Mouse (Mus musculus) megakaryocyte-erythroid progenitor cell, adult 5 weeks (primary cell): ENCODE data around the gene Cox6a1. TPM values are rescaled to one million over a fixed set of nuclear protein-coding genes. Genes with fewer than 3 reads are reported as not detected.

Experiments used
- polyA plus RNA-seq: library from polyadenylated mRNA; stranded (reverse); fragments of >175 nt; gene quantifications from 2 replicates; pipeline ENCODE4 v1.2.3, GENCODE M21; 2012

The Cox6a1 gene
- 1,870 and 2,088 TPM in 2 replicates for polyA plus RNA-seq

DNA sequence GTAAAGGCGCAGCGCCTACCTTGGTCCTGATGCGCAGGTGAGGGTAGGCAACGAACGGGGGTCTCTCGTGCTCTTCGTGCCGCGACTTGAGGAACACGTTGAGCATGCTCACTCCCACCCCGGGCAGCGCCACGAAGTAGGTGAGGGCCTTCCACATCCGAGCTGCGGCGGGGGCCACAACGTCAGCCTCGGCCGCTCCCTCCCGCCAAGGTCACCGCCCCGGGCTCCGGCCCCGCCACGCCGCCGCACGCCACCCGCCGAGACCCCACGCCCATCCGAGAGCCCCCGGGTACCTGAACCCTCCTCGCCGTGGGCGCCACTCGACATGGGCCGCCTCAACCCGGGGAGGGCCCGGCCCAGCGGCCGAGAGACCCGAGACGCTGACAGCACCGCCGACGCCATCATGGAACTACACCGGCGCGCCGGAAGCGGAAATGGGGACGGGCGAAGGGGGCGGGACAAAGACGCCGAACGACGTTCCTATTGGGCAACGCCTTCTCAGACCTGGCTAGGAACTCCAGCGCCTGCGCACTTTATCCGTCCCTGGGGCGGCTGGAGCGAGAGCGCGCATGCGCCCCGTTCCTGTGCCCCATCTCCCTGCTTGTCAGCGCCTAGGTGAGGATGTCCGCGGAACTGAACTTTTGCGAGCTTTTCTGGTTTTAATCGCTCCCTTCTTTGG lies at the start of gene Cox6a1:
TSS of gene Cox6a1 (minus strand) at position 436 of the 679 bp plus-strand sequence.

DNA sequence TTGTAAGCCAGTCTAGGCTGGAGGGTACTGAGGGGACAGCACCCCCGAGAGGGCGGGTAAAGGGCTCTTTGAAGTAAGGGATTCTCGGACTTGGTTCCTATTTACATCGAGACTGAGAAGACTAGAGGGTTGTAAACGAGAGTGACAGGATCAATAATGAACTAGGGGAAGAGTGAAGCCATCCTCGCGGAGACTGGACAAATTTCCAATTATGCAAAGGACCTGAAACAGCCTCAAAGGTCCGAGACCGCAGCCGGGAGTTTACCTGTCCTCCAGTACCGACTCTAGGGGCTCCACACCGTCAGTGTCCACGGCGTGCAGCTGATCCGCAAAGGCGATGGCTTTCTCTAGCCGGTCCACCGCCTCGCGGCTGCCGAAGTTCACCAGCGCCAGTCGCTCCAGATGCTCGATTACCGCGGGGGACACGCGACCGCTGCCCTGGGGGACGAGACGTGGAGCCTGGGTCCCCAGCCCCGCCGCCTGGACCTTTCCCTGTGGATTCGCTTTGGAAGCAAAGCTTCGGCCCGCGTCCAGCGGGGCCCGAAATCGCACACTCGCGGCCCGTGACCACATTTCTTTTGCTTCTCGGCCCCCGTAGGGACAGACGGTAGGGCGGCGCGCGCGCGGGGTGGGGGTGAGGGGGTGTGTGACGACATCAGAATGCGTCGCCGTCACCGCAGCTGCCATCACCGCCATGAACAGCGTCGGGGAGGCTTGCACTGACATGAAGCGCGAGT lies 8.0 kb downstream of the Cox6a1 start, which contains the start of the genes Gatc and Triap1:
TSS of gene Gatc (minus strand) at position 602 of the 737 bp plus-strand sequence.
TSS of gene Triap1 (plus strand) at position 649 of the 737 bp plus-strand sequence.

GRCm38 (mm10) chr5:115326875-115327609 lies 21.7 kb downstream of the Cox6a1 start, which contains the start of gene Srsf9:
Gene Srsf9, plus strand, starts transcription at chr5:115327177.

GRCm38 (mm10) chr5:115300792-115301614 lies 47.8 kb downstream of the Cox6a1 start, which contains the start of gene Dynll1:
Gene Dynll1, minus strand, starts transcription at chr5:115300999.

Other genes with a start within 250 kb of the Cox6a1 start
- 57.8 and 61.9 TPM in 2 replicates for gene Acads, start 229.6 kb downstream of the Cox6a1 start, polyA plus RNA-seq
- gene Unc119b, start 214.0 kb downstream of the Cox6a1 start, polyA plus RNA-seq, result 40.0 and 46.4 TPM in 2 replicates
- 66.7 and 90.8 TPM in 2 replicates for gene Mlec, start 190.8 kb downstream of the Cox6a1 start, polyA plus RNA-seq
- 0.37 and 0.73 TPM in 2 replicates for gene Cabp1, start 154.6 kb downstream of the Cox6a1 start, polyA plus RNA-seq
- gene Pop5, start 113.1 kb downstream of the Cox6a1 start, polyA plus RNA-seq, result 13.8 and 18.1 TPM in 2 replicates
- 243 and 252 TPM in 2 replicates for gene Rnf10, start 76.1 kb downstream of the Cox6a1 start, polyA plus RNA-seq
- gene Coq5, start 69.3 kb downstream of the Cox6a1 start, polyA plus RNA-seq, result 17.6 and 18.8 TPM in 2 replicates
- gene Dynll1, start 48.0 kb downstream of the Cox6a1 start, polyA plus RNA-seq, result 412 and 470 TPM in 2 replicates
- 74.0 and 79.8 TPM in 2 replicates for gene Srsf9, start 21.8 kb downstream of the Cox6a1 start, polyA plus RNA-seq
- gene Gatc, start 7.8 kb downstream of the Cox6a1 start, polyA plus RNA-seq, result 11.6 and 11.8 TPM in 2 replicates
- 4.6 and 6.1 TPM in 2 replicates for gene Triap1, start 7.8 kb downstream of the Cox6a1 start, polyA plus RNA-seq
- not detected in 2 replicates for gene Msi1, start 80.6 kb upstream of the Cox6a1 start, polyA plus RNA-seq
- gene Pla2g1b, start 117.3 kb upstream of the Cox6a1 start, polyA plus RNA-seq, result not detected in 2 replicates
- gene Sirt4, start 135.7 kb upstream of the Cox6a1 start, polyA plus RNA-seq, result 6.3 and 8.1 TPM in 2 replicates
- 230 and 240 TPM in 2 replicates for gene Pxn, start 157.7 kb upstream of the Cox6a1 start, polyA plus RNA-seq
- 2,995 and 3,136 TPM in 2 replicates for gene Rplp0, start 210.5 kb upstream of the Cox6a1 start, polyA plus RNA-seq
- gene Gcn1l1, start 216.3 kb upstream of the Cox6a1 start, polyA plus RNA-seq, result 44.7 and 58.8 TPM in 2 replicates